ENCODE assay signal across 16 mouse cellular contexts in genomic region chr12:37434466-37434865, GRCm38 (mm10).
"Had no signal": no experiment of that assay in that cellular context is flagged by ENCODE, and none has a peak within 500 bp of the region (broad histone marks: within the 10 kb centered on the region; RNA-seq: fewer than 3 reads in every experiment).

No protein-coding gene starts in this region.

- H3K4me2 ChIP-seq: neural tube, embryonic 13.5 days; neural tube, embryonic 15.5 days; stomach, embryonic 15.5 days had no signal

- H3K4me3 ChIP-seq: neural tube, embryonic 13.5 days; neural tube, embryonic 15.5 days; stomach, embryonic 15.5 days had no signal

- H3K27ac ChIP-seq: neural tube, embryonic 13.5 days; neural tube, embryonic 15.5 days; stomach, embryonic 15.5 days; stomach, postnatal 0 days had no signal

- H3K9ac ChIP-seq: neural tube, embryonic 13.5 days; neural tube, embryonic 15.5 days; stomach, embryonic 15.5 days had no signal

- H3K9me3 ChIP-seq: neural tube, embryonic 13.5 days; neural tube, embryonic 15.5 days; stomach, embryonic 15.5 days had no signal

- H3K36me3 ChIP-seq: neural tube, embryonic 13.5 days; neural tube, embryonic 15.5 days; stomach, embryonic 15.5 days had no signal

- H3K4me1 ChIP-seq: neural tube, embryonic 13.5 days; neural tube, embryonic 15.5 days; stomach, embryonic 15.5 days had no signal

- DNase-seq: retina, postnatal 1 day; right cerebral cortex, adult 18-20 months; right cerebral cortex, postnatal 14 days; right cerebral cortex, postnatal 25 days; right cerebral cortex, postnatal 4 days; spleen, adult 18-20 months; thymus, adult 18-20 months; thymus, adult 2 months; thymus, postnatal 14 days; thymus, postnatal 25 days; thymus, postnatal 36 days; thymus, postnatal 4 days had no signal

- H3K27me3 ChIP-seq: neural tube, embryonic 13.5 days; neural tube, embryonic 15.5 days; stomach, embryonic 15.5 days had no signal
